Mouse (Mus musculus): ENCODE results near the gene Unc13d. TPM values are rescaled to one million over a fixed set of nuclear protein-coding genes. Genes with fewer than 3 reads are reported as not detected.

Unc13d gene
- polyA plus RNA-seq, 1 experiment from 2014 or later: 2.5 TPM

DNA sequence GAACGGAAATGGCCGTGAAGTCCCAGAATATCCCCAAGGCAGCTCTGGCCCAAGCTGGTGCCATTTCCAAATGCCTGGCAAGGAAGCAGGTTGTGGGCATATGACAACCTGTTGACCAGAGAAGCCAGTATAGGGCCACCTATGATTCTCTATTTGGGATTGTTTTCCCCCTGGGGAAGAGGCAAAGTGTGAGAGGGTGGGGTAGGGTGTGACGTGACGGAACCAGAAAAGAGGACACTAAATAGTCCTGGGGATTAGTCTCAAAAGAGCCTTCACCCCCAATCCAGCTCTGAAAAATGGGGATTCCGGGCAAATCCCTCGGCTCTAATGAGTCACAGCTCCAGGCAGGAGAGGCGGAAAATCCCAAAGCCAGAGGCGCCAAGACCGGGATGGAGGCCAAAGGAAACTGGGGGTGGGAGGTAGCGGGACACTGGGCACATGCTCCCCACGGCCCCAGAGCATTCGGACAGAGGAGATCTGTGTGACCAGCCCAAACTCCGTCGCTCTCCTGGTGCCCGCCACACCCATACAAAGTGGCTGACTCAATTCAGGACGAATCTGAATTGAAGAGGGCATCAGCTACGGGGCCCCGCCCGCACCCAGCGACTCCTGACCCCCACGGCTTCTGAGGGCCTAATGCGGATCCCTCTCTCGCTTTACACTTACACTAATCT is 30.8 kb upstream of the Unc13d start:
- no peaks in the 10 kb centered on the region for H3K9me3 ChIP-seq (replicated peaks)
- peaks cover 62% of the 10 kb centered on the region for H3K4me1 ChIP-seq (replicated peaks)
- H3K9ac ChIP-seq: peak overlapping the region; percentile 96
- H3K36me3 ChIP-seq: peaks cover 10% of the 10 kb centered on the region
- H3K4me2 ChIP-seq: peak overlapping the region; percentile 89
- peak overlapping the region; percentile 74 for H3K27ac ChIP-seq (ENCODE audit: poor library complexity, severe bottlenecking)
- 7% methylated on average over 23 of the region's 23 CpGs for WGBS
- 0 out of 2 replicates have a peak, but pooled peaks cover 3% of the 10 kb centered on the region for H3K27me3 ChIP-seq (replicated peaks)
- ATAC-seq (ENCODE audit: insufficient number of reproducible peaks, low FRiP score): no peak
- peak overlapping the region; percentile 83 for H3K4me3 ChIP-seq

DNA sequence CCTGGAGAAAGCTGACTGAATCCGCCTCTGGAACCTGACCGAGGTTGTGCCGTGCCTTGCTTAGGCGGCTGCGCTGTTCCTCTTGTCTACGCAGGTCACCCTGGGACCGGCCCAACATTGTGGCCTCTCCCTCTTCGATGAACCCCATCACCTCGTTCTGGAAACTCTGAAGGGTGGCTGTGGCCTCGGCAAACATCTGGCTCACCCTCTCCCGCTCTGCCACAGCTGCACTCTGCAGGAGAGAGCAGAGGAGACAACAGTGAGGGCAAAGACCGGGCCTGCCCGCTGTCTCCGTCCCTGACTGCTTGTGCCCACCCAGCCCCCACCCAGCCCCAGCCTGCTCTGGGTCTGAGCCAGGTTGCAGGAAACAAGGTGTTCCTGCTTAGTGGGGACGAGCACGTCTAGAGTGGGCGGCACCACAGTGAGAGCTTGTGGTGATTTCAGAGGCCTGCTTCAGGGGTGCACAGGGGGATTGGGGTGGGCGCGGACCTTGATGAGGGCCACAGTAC is 30.1 kb upstream of the Unc13d start:
- no peak for ATAC-seq (ENCODE audit: insufficient number of reproducible peaks, low FRiP score)
- Histone ChIP-seq H3K9ac (peak overlapping the region; percentile 96), H3K4me3 (peak overlapping the region; percentile 83), H3K36me3 (peaks cover 10% of the 10 kb centered on the region), H3K9me3 (replicated peaks) (no peaks in the 10 kb centered on the region), H3K4me1 (replicated peaks) (peaks cover 69% of the 10 kb centered on the region), H3K4me2 (peak overlapping the region; percentile 89), H3K27me3 (replicated peaks) (0 out of 2 replicates have a peak, but pooled peaks cover 3% of the 10 kb centered on the region), H3K27ac (ENCODE audit: poor library complexity, severe bottlenecking) (peak overlapping the region; percentile 74)
- WGBS: 31% methylated on average over 19 of the region's 19 CpGs

GRCm38 (mm10) chr11:116106963-116107776 is 29.4 kb upstream of the Unc13d start:
- peak overlapping the region; percentile 96 for H3K9ac ChIP-seq
- peaks cover 73% of the 10 kb centered on the region for H3K4me1 ChIP-seq (replicated peaks)
- peaks cover 10% of the 10 kb centered on the region for H3K36me3 ChIP-seq
- ATAC-seq (ENCODE audit: insufficient number of reproducible peaks, low FRiP score): no peak
- peak overlapping the region; percentile 89 for H3K4me2 ChIP-seq
- no peaks in the 10 kb centered on the region for H3K9me3 ChIP-seq (replicated peaks)
- peak overlapping the region; percentile 74 for H3K27ac ChIP-seq (ENCODE audit: poor library complexity, severe bottlenecking)
- WGBS: 35% methylated on average over 14 of the region's 14 CpGs
- 0 out of 2 replicates have a peak, but pooled peaks cover 3% of the 10 kb centered on the region for H3K27me3 ChIP-seq (replicated peaks)
- H3K4me3 ChIP-seq: peak overlapping the region; percentile 83

- no peak for ATAC-seq (ENCODE audit: insufficient number of reproducible peaks, low FRiP score)
- H3K27ac ChIP-seq (ENCODE audit: poor library complexity, severe bottlenecking): peak overlapping the region; percentile 6; the same call in 1 of the 2 replicates
- peak overlapping the region; percentile 96 for H3K9ac ChIP-seq
- H3K9me3 ChIP-seq (replicated peaks): no peaks in the 10 kb centered on the region
- peaks cover 81% of the 10 kb centered on the region for H3K4me1 ChIP-seq (replicated peaks)
- peak overlapping the region; percentile 89 for H3K4me2 ChIP-seq
- H3K36me3 ChIP-seq: peaks cover 10% of the 10 kb centered on the region
- WGBS: 31% methylated on average over 32 of the region's 32 CpGs
- 0 out of 2 replicates have a peak, but pooled peaks cover 3% of the 10 kb centered on the region for H3K27me3 ChIP-seq (replicated peaks)
- 0 out of 2 replicates have a peak overlapping the region, but pooled peaks have one; percentile 83 for H3K4me3 ChIP-seq
Observed at GRCm38 (mm10) chr11:116106154-116106962, 28.6 kb upstream of the Unc13d start.

- Histone ChIP-seq H3K27ac (ENCODE audit: poor library complexity, severe bottlenecking) (peak overlapping the region; percentile 98), H3K4me1 (replicated peaks) (peaks cover 89% of the 10 kb centered on the region), H3K9me3 (replicated peaks) (no peaks in the 10 kb centered on the region), H3K27me3 (replicated peaks) (0 out of 2 replicates have a peak, but pooled peaks cover 3% of the 10 kb centered on the region), H3K36me3 (peaks cover 10% of the 10 kb centered on the region), H3K4me2 (no peak overlapping the region), H3K4me3 (no peak overlapping the region), H3K9ac (no peak overlapping the region)
- 82% methylated on average over 2 of the region's 2 CpGs for WGBS
- ATAC-seq (ENCODE audit: insufficient number of reproducible peaks, low FRiP score): no peak
Observed at GRCm38 (mm10) chr11:116105065-116105464, 27.3 kb upstream of the Unc13d start.

GRCm38 (mm10) chr11:116104006-116104646 is 26.4 kb upstream of the Unc13d start:
- Histone ChIP-seq H3K4me1 (replicated peaks) (peaks cover 94% of the 10 kb centered on the region), H3K27me3 (replicated peaks) (0 out of 2 replicates have a peak, but pooled peaks cover 3% of the 10 kb centered on the region), H3K27ac (ENCODE audit: poor library complexity, severe bottlenecking) (peak overlapping the region; percentile 98), H3K9ac (peak overlapping the region; percentile 62), H3K9me3 (replicated peaks) (no peaks in the 10 kb centered on the region), H3K36me3 (peaks cover 10% of the 10 kb centered on the region), H3K4me2 (peak overlapping the region; percentile 37), H3K4me3 (no peak overlapping the region)
- 20% methylated on average over 14 of the region's 14 CpGs for WGBS
- peak; percentile 79 for ATAC-seq (ENCODE audit: insufficient number of reproducible peaks, low FRiP score)

DNA sequence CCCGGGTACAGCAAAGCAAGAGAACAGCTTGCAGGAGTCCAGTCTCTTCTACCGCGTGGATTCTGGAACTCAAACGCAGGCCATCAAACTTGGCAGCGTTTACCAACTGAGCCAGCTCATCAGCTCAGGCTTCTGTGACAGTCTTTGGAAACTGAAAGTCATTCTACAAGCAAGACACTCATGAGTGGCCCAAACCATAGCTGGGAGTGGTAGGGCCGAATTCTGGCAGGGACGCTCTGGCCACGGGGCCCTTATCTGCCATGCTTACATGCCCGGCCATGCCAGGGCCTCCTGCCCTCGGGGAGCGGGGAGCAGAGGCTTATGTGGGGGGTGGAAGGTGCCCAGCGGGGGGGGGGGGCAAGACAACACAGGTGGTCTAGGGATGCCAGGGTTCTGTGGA is 25.8 kb upstream of the Unc13d start:
- Histone ChIP-seq H3K4me1 (replicated peaks) (peaks cover 94% of the 10 kb centered on the region), H3K9me3 (replicated peaks) (no peaks in the 10 kb centered on the region), H3K4me3 (no peak overlapping the region), H3K9ac (0 out of 2 replicates have a peak overlapping the region, but pooled peaks have one; percentile 28), H3K36me3 (peaks cover 10% of the 10 kb centered on the region), H3K27ac (ENCODE audit: poor library complexity, severe bottlenecking) (peak overlapping the region; percentile 98), H3K27me3 (replicated peaks) (0 out of 2 replicates have a peak, but pooled peaks cover 3% of the 10 kb centered on the region), H3K4me2 (peak overlapping the region; percentile 37)
- ATAC-seq (ENCODE audit: insufficient number of reproducible peaks, low FRiP score): no peak
- 57% methylated on average over 12 of the region's 12 CpGs for WGBS

DNA sequence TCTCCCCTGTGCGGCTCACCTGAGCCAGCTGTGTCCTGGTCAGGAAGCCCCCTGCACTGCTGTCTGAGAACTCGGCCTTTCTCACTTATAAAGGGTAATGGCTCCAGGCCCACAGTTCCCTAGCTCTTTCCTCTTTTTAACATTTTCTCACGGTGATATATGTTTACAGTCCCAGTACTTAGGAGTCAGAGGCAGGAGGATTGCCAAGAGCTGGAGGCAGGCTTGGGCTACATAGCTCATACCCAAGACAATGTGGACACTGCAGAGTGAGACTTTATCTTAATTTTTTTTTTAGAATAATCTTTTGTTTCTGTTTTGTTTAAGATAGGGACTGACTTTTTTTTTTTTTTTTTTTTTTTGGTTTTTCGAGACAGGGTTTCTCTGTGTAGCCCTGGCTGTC is 24.7 kb upstream of the Unc13d start:
- Histone ChIP-seq H3K36me3 (peaks cover 10% of the 10 kb centered on the region), H3K4me2 (peak overlapping the region; percentile 17), H3K9ac (0 out of 2 replicates have a peak overlapping the region, but pooled peaks have one; percentile 40), H3K27ac (ENCODE audit: poor library complexity, severe bottlenecking) (peak overlapping the region; percentile 94), H3K4me1 (replicated peaks) (peaks cover 86% of the 10 kb centered on the region), H3K4me3 (no peak overlapping the region), H3K27me3 (replicated peaks) (no peaks in the 10 kb centered on the region), H3K9me3 (replicated peaks) (no peaks in the 10 kb centered on the region)
- whole genome bisulfite sequencing: 52% methylated on average over 3 of the region's 4 CpGs
- 0 out of 2 replicates have a peak, but pooled peaks have one; percentile 17 for ATAC-seq (ENCODE audit: insufficient number of reproducible peaks, low FRiP score)

GRCm38 (mm10) chr11:116101931-116102381 is 24.2 kb upstream of the Unc13d start:
- H3K27ac ChIP-seq (ENCODE audit: poor library complexity, severe bottlenecking): peak overlapping the region; percentile 94
- WGBS: 41% methylated on average over 11 of the region's 11 CpGs
- peak; percentile 31 for ATAC-seq (ENCODE audit: insufficient number of reproducible peaks, low FRiP score)
- peak overlapping the region; percentile 40 for H3K9ac ChIP-seq
- H3K27me3 ChIP-seq (replicated peaks): no peaks in the 10 kb centered on the region
- no peak overlapping the region for H3K4me3 ChIP-seq
- H3K36me3 ChIP-seq: peaks cover 10% of the 10 kb centered on the region
- H3K4me2 ChIP-seq: peak overlapping the region; percentile 17
- peaks cover 80% of the 10 kb centered on the region for H3K4me1 ChIP-seq (replicated peaks)
- H3K9me3 ChIP-seq (replicated peaks): peaks cover under 1% of the 10 kb centered on the region

- ATAC-seq (ENCODE audit: insufficient number of reproducible peaks, low FRiP score): no peak
- Histone ChIP-seq H3K27me3 (replicated peaks) (no peaks in the 10 kb centered on the region), H3K36me3 (peaks cover 6% of the 10 kb centered on the region), H3K9ac (no peak overlapping the region), H3K27ac (ENCODE audit: poor library complexity, severe bottlenecking) (peak overlapping the region; percentile 94), H3K4me3 (no peak overlapping the region), H3K4me2 (no peak overlapping the region), H3K4me1 (replicated peaks) (peaks cover 69% of the 10 kb centered on the region), H3K9me3 (replicated peaks) (peaks cover 6% of the 10 kb centered on the region)
- WGBS: 73% methylated on average over 7 of the region's 7 CpGs
Observed at GRCm38 (mm10) chr11:116100839-116101238, 23.1 kb upstream of the Unc13d start.
